Mouse (Mus musculus) CD4-positive, CD25-positive, alpha-beta regulatory T cell, adult 2 months (primary cell): ENCODE data around the gene Abcb5.

Experiments used
- DNase-seq: peaks from one replicate; pipeline ENCODE4 v3.0.0-alpha.2; 2012; ENCODE audit warnings: low read depth, low spot score

The Abcb5 gene

GRCm38 (mm10) chr12:118847861-118848495, 118.2 kb downstream of the Abcb5 start:
- DNase-seq, result peak; percentile 8

DNA sequence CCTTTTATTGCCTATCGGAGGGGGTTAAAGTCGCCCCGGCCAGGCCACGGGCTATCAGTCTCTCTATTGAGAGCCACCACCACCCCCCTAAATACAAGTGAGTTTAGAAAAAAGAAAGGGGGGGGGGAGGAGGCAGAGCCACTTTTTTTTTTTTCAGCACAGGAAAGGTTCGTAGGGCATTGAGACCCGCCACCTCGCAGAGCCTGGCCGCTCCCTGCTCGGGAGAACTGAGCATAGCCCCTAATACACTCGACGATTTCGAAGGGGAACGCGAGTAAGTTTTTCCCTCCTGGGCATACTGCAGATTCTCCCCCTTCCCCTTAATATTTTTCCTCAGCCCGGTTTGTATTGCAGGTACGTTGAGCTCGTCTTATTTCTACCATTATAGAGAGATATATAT, 118.8 kb downstream of the Abcb5 start:
- DNase-seq, result no peak

DNA sequence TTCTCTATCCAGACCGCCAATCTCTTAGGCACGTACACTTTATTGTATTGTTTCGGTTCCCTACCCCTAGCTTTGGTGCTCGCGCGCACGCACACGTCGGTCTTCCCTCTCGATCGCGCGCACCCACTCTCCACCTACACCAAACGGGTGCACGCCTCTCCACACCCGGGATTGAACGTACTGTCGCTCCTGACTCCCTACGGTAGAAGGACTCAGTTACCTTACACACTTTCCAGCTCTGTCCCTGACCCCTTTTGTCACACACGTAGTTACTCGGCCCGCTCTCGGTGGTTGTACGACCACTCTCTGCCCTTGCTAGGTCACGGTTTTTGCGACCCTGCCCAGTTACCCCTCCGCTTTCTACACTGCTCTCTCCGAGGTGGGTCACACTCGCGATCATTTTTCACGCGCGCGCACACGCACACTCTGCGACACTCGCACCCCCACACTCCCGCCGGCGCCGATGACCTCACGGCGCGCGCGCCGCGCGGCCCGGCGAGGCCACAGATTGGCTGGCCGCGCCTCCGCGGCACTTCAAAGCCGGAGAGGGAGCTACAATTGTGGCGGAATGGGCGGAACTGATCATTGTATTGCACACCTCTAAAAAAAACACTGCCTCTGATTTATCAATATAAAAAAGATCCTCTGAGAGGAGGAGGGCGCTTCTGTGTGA, 119.4 kb downstream of the Abcb5 start:
- DNase-seq, result peak; percentile 45

DNA sequence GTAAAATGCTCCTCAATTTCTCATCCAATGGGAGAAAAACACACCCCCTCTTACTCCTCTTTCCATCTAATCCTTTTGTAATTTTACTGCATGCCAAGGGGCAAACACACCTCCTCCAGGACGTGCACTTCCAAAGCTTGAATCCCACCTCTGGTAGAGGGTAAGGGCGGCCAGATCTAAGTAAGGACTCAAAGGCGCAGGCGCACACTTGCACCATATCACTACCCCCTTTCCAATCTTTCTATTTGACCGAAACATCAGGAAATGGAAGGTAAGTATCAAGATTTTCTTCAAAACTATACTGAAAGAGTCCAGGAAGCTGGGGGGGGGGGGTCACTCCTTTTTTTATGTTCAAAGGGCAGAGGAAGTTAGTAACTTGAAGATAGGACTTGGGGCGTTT, 120.0 kb downstream of the Abcb5 start, which contains the start of gene Sp8:
Sp8 (plus strand) TSS at position 109 of the 400 bp plus-strand sequence.
- no peak for DNase-seq

- DNase-seq, result no peak
Measured at GRCm38 (mm10) chr12:118845351-118845750, 120.9 kb downstream of the Abcb5 start.

DNA sequence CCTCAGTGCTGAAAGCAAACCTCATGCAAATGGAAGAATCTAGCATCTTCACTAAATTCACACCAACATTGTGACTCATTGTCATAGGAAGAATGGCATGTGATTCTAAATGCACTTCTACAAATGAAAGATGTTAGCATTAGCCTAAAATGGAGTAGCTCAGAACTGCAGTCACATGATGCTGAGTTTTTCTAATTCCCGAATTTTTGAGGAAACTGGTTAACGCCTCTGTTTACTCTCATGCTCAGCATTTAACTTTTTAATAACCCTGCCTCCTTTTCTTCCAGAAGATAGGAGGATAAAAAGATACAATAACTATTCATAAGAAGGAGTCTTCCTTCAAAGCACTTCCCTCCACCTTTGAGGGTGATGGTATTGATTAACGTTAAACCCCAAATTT, 121.4 kb downstream of the Abcb5 start:
- DNase-seq, result no peak

DNA sequence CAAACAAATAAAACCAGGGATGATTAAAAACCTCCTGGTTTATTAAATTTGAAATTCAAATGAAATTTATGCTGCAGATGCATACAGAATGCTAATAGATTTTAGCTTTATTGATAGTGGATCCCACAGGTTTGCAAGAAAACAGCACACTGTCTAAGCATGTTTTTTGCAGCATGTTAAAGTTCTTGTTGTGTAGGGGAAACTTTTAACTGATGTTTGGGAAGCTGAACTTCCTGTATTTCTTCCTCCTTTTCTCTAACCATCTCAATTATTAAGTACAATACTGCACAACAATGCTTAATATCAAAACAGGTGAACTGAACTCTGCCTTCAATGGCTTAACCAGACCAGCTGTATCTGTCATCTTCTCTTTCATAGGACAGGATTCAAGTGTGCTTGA, 122.1 kb downstream of the Abcb5 start:
- no peak for DNase-seq

GRCm38 (mm10) chr12:118842671-118843411, 123.4 kb downstream of the Abcb5 start:
- DNase-seq, result no peak

DNA sequence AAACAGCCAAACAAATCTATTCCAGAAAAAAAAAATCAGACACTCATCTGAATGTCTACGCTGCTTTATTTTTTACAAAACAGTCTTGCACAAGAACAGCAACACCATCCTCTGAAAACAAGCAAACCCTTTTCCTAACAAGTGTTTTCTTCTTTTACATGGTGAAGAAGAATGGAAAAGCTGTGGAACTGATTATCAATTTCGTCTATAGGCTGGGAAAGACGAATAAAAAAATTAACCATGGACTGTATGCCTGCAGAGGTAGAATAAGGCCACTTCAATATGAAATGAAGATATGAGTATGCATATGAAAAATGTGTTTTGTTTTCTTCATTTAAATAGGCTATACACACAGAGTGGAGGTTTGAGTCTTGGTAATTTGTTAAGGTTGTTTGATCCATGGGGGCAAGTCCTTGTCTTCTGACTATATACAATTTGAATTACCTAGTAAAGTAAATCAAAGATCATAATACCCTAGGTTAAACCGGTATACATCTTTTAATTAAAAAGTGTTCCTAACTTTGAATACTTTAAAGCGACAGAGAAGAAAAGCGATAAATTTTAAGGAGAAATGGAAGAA, 124.2 kb downstream of the Abcb5 start:
- DNase-seq, result no peak

GRCm38 (mm10) chr12:118841381-118841922, 124.8 kb downstream of the Abcb5 start:
- no peak for DNase-seq

GRCm38 (mm10) chr12:118840861-118841260, 125.4 kb downstream of the Abcb5 start:
- DNase-seq, result no peak

DNA sequence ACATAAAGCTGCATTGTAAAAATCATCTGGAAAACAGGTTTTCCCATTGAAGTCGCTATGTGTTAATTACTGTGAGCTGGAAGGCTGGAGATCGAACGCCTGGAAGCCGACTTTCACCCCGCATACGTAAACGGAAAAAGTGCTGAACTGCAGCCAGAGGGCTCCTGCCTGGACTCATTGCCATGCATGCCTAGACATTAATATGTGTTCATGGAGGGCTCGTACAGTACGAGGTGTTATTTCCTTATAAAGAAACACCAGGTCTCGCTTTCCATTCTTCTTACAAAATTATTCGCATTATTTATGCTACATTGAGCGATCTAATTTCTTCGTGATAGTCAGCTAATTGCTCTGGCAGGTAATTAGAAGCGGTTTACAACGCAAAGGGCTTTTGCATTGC, 125.9 kb downstream of the Abcb5 start:
- no peak for DNase-seq

- DNase-seq, result no peak
Measured at GRCm38 (mm10) chr12:118839398-118839797, 126.8 kb downstream of the Abcb5 start.

DNA sequence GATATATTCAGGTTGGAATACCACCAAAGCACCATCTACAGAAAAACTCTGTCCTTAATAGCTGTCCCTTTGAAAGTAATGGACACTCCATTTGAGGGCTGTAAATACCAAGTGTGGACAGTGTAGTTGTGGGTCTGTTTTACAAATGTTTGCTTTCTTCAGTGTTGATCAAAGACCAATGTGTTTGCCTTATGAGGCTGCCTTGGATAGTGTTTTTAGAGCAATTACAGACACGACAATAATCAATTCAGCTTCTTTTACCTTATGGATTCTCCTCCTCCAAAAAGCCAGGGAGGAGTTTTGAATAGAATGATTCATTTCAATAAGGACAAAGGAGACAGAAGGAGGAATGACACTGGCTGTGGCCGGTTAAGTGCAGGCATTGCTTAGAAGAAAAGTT, 128.0 kb downstream of the Abcb5 start:
- DNase-seq, result no peak

DNA sequence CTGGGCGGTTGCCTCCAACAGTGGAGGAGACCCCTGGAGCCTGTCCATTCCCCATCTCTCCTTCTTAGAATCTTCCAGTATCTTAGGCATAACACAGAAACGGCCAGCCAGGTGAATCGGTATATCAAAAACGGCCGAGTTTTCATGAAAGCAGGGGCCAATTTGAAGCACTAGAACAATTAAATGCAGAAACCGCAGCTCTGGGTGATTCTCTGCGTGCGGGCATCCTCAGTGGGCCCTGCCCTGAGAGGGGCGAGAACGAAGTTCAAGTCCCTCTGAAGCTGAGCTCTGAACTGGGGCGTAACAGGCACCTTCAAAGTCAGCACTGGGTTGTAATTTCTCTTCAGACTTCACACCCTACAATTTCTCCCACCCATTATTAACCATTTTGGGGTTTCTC, 128.9 kb downstream of the Abcb5 start:
- no peak for DNase-seq

GRCm38 (mm10) chr12:118836411-118837341, 129.5 kb downstream of the Abcb5 start:
- peak; percentile 7 for DNase-seq

DNA sequence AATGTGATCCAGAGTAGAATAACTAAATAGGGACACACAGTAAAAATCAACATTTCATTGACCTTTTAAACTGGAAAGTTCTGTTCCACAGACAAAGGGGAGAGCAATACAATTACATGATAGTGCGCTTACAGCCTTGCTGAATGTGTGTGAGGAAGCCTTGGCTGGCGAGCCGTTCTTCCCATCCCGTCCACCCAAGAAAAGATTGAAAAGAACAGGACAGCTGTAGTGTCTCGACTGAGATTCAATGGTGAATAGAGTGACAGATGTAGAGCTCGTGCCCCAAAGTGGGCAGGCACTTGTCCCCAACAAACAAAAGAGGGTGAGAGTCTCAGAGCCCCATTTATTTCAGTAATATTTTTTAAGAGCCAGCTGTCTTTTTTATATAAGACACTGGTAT, 136.3 kb downstream of the Abcb5 start:
- DNase-seq, result no peak
